Mouse (Mus musculus): ENCODE data around the gene Magi1. TPM values are rescaled to one million over a fixed set of nuclear protein-coding genes. Genes with fewer than 3 reads are reported as not detected.
A peak's percentile ranks its signal among the peaks of the same experiment; 100 is the strongest.

Gene Magi1
- 1.3 and 2.3 TPM in 2 replicates for polyA plus RNA-seq (2012; ENCODE audit: insufficient read depth, low replicate concordance)

GRCm38 (mm10) chr6:94283318-94284061 lies at the start of gene Magi1:
Magi1 (minus strand) TSS chr6:94283917.
- Histone ChIP-seq H3K27me3 (replicated peaks) (peaks cover 53% of the 10 kb centered on the region), H3K4me3 (replicated peaks) (peak within 1 kb of the TSS; percentile 92), H3K36me3 (replicated peaks; ENCODE audit: low read length) (no peaks in the 10 kb centered on the region), H3K4me1 (peaks cover 25% of the 10 kb centered on the region), H3K9me3 (peaks cover 23% of the 10 kb centered on the region)
- TF ChIP-seq FLI1 (IDR thresholded peaks at IDR 0.05; ENCODE audit: low read length) (no peak), GATA1 (IDR thresholded peaks at IDR 0.05; ENCODE audit: borderline replicate concordance, low read length) (no peak)

GRCm38 (mm10) chr6:94327143-94327542 lies 43.4 kb upstream of the Magi1 start:
- H3K36me3 ChIP-seq (replicated peaks; ENCODE audit: low read length) = no peaks in the 10 kb centered on the region
- H3K4me3 ChIP-seq (replicated peaks) = no peak overlapping the region
- no peaks in the 10 kb centered on the region for H3K27me3 ChIP-seq (replicated peaks)
- H3K4me1 ChIP-seq = no peaks in the 10 kb centered on the region
- TF ChIP-seq FLI1 (IDR thresholded peaks at IDR 0.05; ENCODE audit: low read length) (no peak), GATA1 (IDR thresholded peaks at IDR 0.05; ENCODE audit: borderline replicate concordance, low read length) (no peak)
- H3K9me3 ChIP-seq = peaks cover 8% of the 10 kb centered on the region; the same call in 1 of the 2 replicates

GRCm38 (mm10) chr6:94316886-94317285 lies 33.2 kb upstream of the Magi1 start:
- Histone ChIP-seq H3K27me3 (replicated peaks) (no peaks in the 10 kb centered on the region), H3K4me3 (replicated peaks) (no peak overlapping the region), H3K36me3 (replicated peaks; ENCODE audit: low read length) (no peaks in the 10 kb centered on the region), H3K9me3 (peaks cover 15% of the 10 kb centered on the region), H3K4me1 (no peaks in the 10 kb centered on the region)
- TF ChIP-seq FLI1 (IDR thresholded peaks at IDR 0.05; ENCODE audit: low read length) = no peak
- no peak for TF ChIP-seq GATA1 (IDR thresholded peaks at IDR 0.05; ENCODE audit: borderline replicate concordance, low read length)

GRCm38 (mm10) chr6:94312285-94312684 lies 28.6 kb upstream of the Magi1 start:
- no peaks in the 10 kb centered on the region for H3K27me3 ChIP-seq (replicated peaks)
- TF ChIP-seq GATA1 (IDR thresholded peaks at IDR 0.05; ENCODE audit: borderline replicate concordance, low read length) = no peak
- TF ChIP-seq FLI1 (IDR thresholded peaks at IDR 0.05; ENCODE audit: low read length) = no peak
- no peak overlapping the region for H3K4me3 ChIP-seq (replicated peaks)
- no peaks in the 10 kb centered on the region for H3K36me3 ChIP-seq (replicated peaks; ENCODE audit: low read length)
- H3K9me3 ChIP-seq = peaks cover 21% of the 10 kb centered on the region
- no peaks in the 10 kb centered on the region for H3K4me1 ChIP-seq

- H3K9me3 ChIP-seq = peaks cover 18% of the 10 kb centered on the region
These were observed 24.8 kb upstream of the Magi1 start for GRCm38 (mm10) chr6:94308498-94308897.

GRCm38 (mm10) chr6:94303512-94303911 lies 19.8 kb upstream of the Magi1 start:
- Histone ChIP-seq H3K27me3 (replicated peaks) (no peaks in the 10 kb centered on the region), H3K4me3 (replicated peaks) (no peak overlapping the region), H3K9me3 (peaks cover 5% of the 10 kb centered on the region), H3K36me3 (replicated peaks; ENCODE audit: low read length) (no peaks in the 10 kb centered on the region), H3K4me1 (peaks cover 4% of the 10 kb centered on the region; the same call in 1 of the 2 replicates)
- no peak for TF ChIP-seq GATA1 (IDR thresholded peaks at IDR 0.05; ENCODE audit: borderline replicate concordance, low read length)
- no peak for TF ChIP-seq FLI1 (IDR thresholded peaks at IDR 0.05; ENCODE audit: low read length)

More at GRCm38 (mm10) chr6:94308498-94308897, 24.8 kb upstream of the Magi1 start:
- Histone ChIP-seq H3K4me1 (no peaks in the 10 kb centered on the region), H3K4me3 (replicated peaks) (no peak overlapping the region), H3K27me3 (replicated peaks) (no peaks in the 10 kb centered on the region), H3K36me3 (replicated peaks; ENCODE audit: low read length) (no peaks in the 10 kb centered on the region)
- TF ChIP-seq GATA1 (IDR thresholded peaks at IDR 0.05; ENCODE audit: borderline replicate concordance, low read length) (no peak), FLI1 (IDR thresholded peaks at IDR 0.05; ENCODE audit: low read length) (no peak)

- no peak overlapping the region for H3K4me3 ChIP-seq (replicated peaks)
- no peaks in the 10 kb centered on the region for H3K36me3 ChIP-seq (replicated peaks; ENCODE audit: low read length)
- H3K4me1 ChIP-seq = peaks cover 4% of the 10 kb centered on the region; the same call in 1 of the 2 replicates
- TF ChIP-seq FLI1 (IDR thresholded peaks at IDR 0.05; ENCODE audit: low read length) = no peak
- TF ChIP-seq GATA1 (IDR thresholded peaks at IDR 0.05; ENCODE audit: borderline replicate concordance, low read length) = no peak
- H3K9me3 ChIP-seq = peaks cover 4% of the 10 kb centered on the region; the same call in 1 of the 2 replicates
- no peaks in the 10 kb centered on the region for H3K27me3 ChIP-seq (replicated peaks)
These were observed 18.1 kb upstream of the Magi1 start for GRCm38 (mm10) chr6:94301804-94302203.

GRCm38 (mm10) chr6:94300562-94300961 lies 16.8 kb upstream of the Magi1 start:
- Histone ChIP-seq H3K9me3 (no peaks in the 10 kb centered on the region), H3K36me3 (replicated peaks; ENCODE audit: low read length) (no peaks in the 10 kb centered on the region), H3K4me3 (replicated peaks) (no peak overlapping the region), H3K4me1 (peaks cover 4% of the 10 kb centered on the region; the same call in 1 of the 2 replicates), H3K27me3 (replicated peaks) (no peaks in the 10 kb centered on the region)
- TF ChIP-seq GATA1 (IDR thresholded peaks at IDR 0.05; ENCODE audit: borderline replicate concordance, low read length) (no peak), FLI1 (IDR thresholded peaks at IDR 0.05; ENCODE audit: low read length) (no peak)

- Histone ChIP-seq H3K4me1 (peaks cover 20% of the 10 kb centered on the region), H3K4me3 (replicated peaks) (no peak overlapping the region), H3K36me3 (replicated peaks; ENCODE audit: low read length) (no peaks in the 10 kb centered on the region), H3K9me3 (peaks cover 28% of the 10 kb centered on the region), H3K27me3 (replicated peaks) (peaks cover 32% of the 10 kb centered on the region)
- TF ChIP-seq GATA1 (IDR thresholded peaks at IDR 0.05; ENCODE audit: borderline replicate concordance, low read length) (no peak), FLI1 (IDR thresholded peaks at IDR 0.05; ENCODE audit: low read length) (no peak)
These were observed 3.7 kb upstream of the Magi1 start for GRCm38 (mm10) chr6:94287387-94287786.

- Histone ChIP-seq H3K4me1 (peaks cover 25% of the 10 kb centered on the region), H3K9me3 (peaks cover 35% of the 10 kb centered on the region), H3K4me3 (replicated peaks) (no peak overlapping the region), H3K36me3 (replicated peaks; ENCODE audit: low read length) (no peaks in the 10 kb centered on the region), H3K27me3 (replicated peaks) (peaks cover 41% of the 10 kb centered on the region)
- TF ChIP-seq FLI1 (IDR thresholded peaks at IDR 0.05; ENCODE audit: low read length) (no peak), GATA1 (IDR thresholded peaks at IDR 0.05; ENCODE audit: borderline replicate concordance, low read length) (no peak)
These were observed 2.8 kb upstream of the Magi1 start for GRCm38 (mm10) chr6:94286555-94286954.

Data from megakaryocyte, embryonic 14.5 days (primary cell).